Mouse (Mus musculus): ENCODE data around the gene Mrpl54. TPM values are rescaled to one million over a fixed set of nuclear protein-coding genes. Genes with fewer than 3 reads are reported as not detected.

Mrpl54 gene
- 102 and 118 TPM in 2 replicates for polyA plus RNA-seq (2012; rRNA removed)

GRCm38 (mm10) chr10:81266211-81267105 lies at the start of gene Mrpl54, which contains the start of gene Apba3:
TSS of gene Mrpl54 (minus strand) at chr10:81266934.
TSS of gene Apba3 (plus strand) at chr10:81266960.
- WGBS, result under 1% methylated on average over 48 of the region's 48 CpGs
- Histone ChIP-seq H3K4me3 (ENCODE audit: control insufficient read depth, insufficient read depth, low read length) (peak within 1 kb of the TSS; percentile 74), H3K27me3 (ENCODE audit: control insufficient read depth, insufficient read depth, low read length) (no peaks in the 10 kb centered on the region), H3K4me1 (replicated peaks; ENCODE audit: control insufficient read depth, insufficient read depth, low read length) (peaks cover 15% of the 10 kb centered on the region), H3K27ac (ENCODE audit: control insufficient read depth, insufficient read depth, low read length) (no peak within 1 kb of the TSS; the same call in 1 of the 2 replicates), H3K36me3 (ENCODE audit: control insufficient read depth, insufficient read depth, low read length) (peaks cover 7% of the 10 kb centered on the region; the same call in 1 of the 2 replicates)
- peak; percentile 93 for DNase-seq
- TF ChIP-seq POLR2A (IDR thresholded peaks at IDR 0.05; ENCODE audit: control insufficient read depth, extremely low read depth, insufficient read depth, low read length, poor library complexity) (peak; percentile 55; the same call in 1 of the 2 replicates), CTCF (IDR thresholded peaks at IDR 0.05; ENCODE audit: borderline replicate concordance, control insufficient read depth, extremely low read depth, insufficient read depth, low read length, poor library complexity) (peak; percentile 39; the same call in 1 of the 2 replicates)

GRCm38 (mm10) chr10:81315587-81315986 lies 48.9 kb upstream of the Mrpl54 start:
- WGBS, result 86% methylated on average over 16 of the region's 16 CpGs
- H3K27me3 ChIP-seq (ENCODE audit: control insufficient read depth, insufficient read depth, low read length), result no peaks in the 10 kb centered on the region
- TF ChIP-seq POLR2A (IDR thresholded peaks at IDR 0.05; ENCODE audit: control insufficient read depth, extremely low read depth, insufficient read depth, low read length, poor library complexity), result no peak
- no peak for TF ChIP-seq CTCF (IDR thresholded peaks at IDR 0.05; ENCODE audit: borderline replicate concordance, control insufficient read depth, extremely low read depth, insufficient read depth, low read length, poor library complexity)
- no peak for DNase-seq
- peaks cover 39% of the 10 kb centered on the region for H3K36me3 ChIP-seq (ENCODE audit: control insufficient read depth, insufficient read depth, low read length)
- no peak overlapping the region for H3K27ac ChIP-seq (ENCODE audit: control insufficient read depth, insufficient read depth, low read length)
- H3K4me3 ChIP-seq (ENCODE audit: control insufficient read depth, insufficient read depth, low read length), result no peak overlapping the region
- peaks cover 22% of the 10 kb centered on the region for H3K4me1 ChIP-seq (replicated peaks; ENCODE audit: control insufficient read depth, insufficient read depth, low read length)

- H3K4me3 ChIP-seq (ENCODE audit: control insufficient read depth, insufficient read depth, low read length), result no peak overlapping the region
- no peak for DNase-seq
- WGBS, result 83% methylated on average over 7 of the region's 7 CpGs
- H3K27me3 ChIP-seq (ENCODE audit: control insufficient read depth, insufficient read depth, low read length), result no peaks in the 10 kb centered on the region
- H3K4me1 ChIP-seq (replicated peaks; ENCODE audit: control insufficient read depth, insufficient read depth, low read length), result peaks cover 13% of the 10 kb centered on the region
- no peak overlapping the region for H3K27ac ChIP-seq (ENCODE audit: control insufficient read depth, insufficient read depth, low read length)
- TF ChIP-seq POLR2A (IDR thresholded peaks at IDR 0.05; ENCODE audit: control insufficient read depth, extremely low read depth, insufficient read depth, low read length, poor library complexity), result no peak
- TF ChIP-seq CTCF (IDR thresholded peaks at IDR 0.05; ENCODE audit: borderline replicate concordance, control insufficient read depth, extremely low read depth, insufficient read depth, low read length, poor library complexity), result no peak
- peaks cover 53% of the 10 kb centered on the region for H3K36me3 ChIP-seq (ENCODE audit: control insufficient read depth, insufficient read depth, low read length)
Measured at GRCm38 (mm10) chr10:81314201-81314600, 47.5 kb upstream of the Mrpl54 start.

GRCm38 (mm10) chr10:81313581-81313980 lies 46.8 kb upstream of the Mrpl54 start:
- 95% methylated on average over 13 of the region's 13 CpGs for WGBS
- peaks cover 59% of the 10 kb centered on the region for H3K36me3 ChIP-seq (ENCODE audit: control insufficient read depth, insufficient read depth, low read length)
- peaks cover 9% of the 10 kb centered on the region for H3K4me1 ChIP-seq (replicated peaks; ENCODE audit: control insufficient read depth, insufficient read depth, low read length)
- H3K4me3 ChIP-seq (ENCODE audit: control insufficient read depth, insufficient read depth, low read length), result no peak overlapping the region
- H3K27ac ChIP-seq (ENCODE audit: control insufficient read depth, insufficient read depth, low read length), result no peak overlapping the region
- H3K27me3 ChIP-seq (ENCODE audit: control insufficient read depth, insufficient read depth, low read length), result no peaks in the 10 kb centered on the region
- no peak for DNase-seq
- TF ChIP-seq CTCF (IDR thresholded peaks at IDR 0.05; ENCODE audit: borderline replicate concordance, control insufficient read depth, extremely low read depth, insufficient read depth, low read length, poor library complexity), result no peak
- TF ChIP-seq POLR2A (IDR thresholded peaks at IDR 0.05; ENCODE audit: control insufficient read depth, extremely low read depth, insufficient read depth, low read length, poor library complexity), result no peak

- DNase-seq, result no peak
- no peak for TF ChIP-seq POLR2A (IDR thresholded peaks at IDR 0.05; ENCODE audit: control insufficient read depth, extremely low read depth, insufficient read depth, low read length, poor library complexity)
- no peak for TF ChIP-seq CTCF (IDR thresholded peaks at IDR 0.05; ENCODE audit: borderline replicate concordance, control insufficient read depth, extremely low read depth, insufficient read depth, low read length, poor library complexity)
- H3K36me3 ChIP-seq (ENCODE audit: control insufficient read depth, insufficient read depth, low read length), result peaks cover 76% of the 10 kb centered on the region
- H3K4me3 ChIP-seq (ENCODE audit: control insufficient read depth, insufficient read depth, low read length), result no peak overlapping the region
- peaks cover 4% of the 10 kb centered on the region for H3K4me1 ChIP-seq (replicated peaks; ENCODE audit: control insufficient read depth, insufficient read depth, low read length)
- H3K27ac ChIP-seq (ENCODE audit: control insufficient read depth, insufficient read depth, low read length), result no peak overlapping the region
- H3K27me3 ChIP-seq (ENCODE audit: control insufficient read depth, insufficient read depth, low read length), result no peaks in the 10 kb centered on the region
- WGBS, result 74% methylated on average over 5 of the region's 5 CpGs
Measured at GRCm38 (mm10) chr10:81309571-81309970, 42.8 kb upstream of the Mrpl54 start.

GRCm38 (mm10) chr10:81306837-81307682 lies 40.3 kb upstream of the Mrpl54 start:
- no peaks in the 10 kb centered on the region for H3K27me3 ChIP-seq (ENCODE audit: control insufficient read depth, insufficient read depth, low read length)
- peaks cover 29% of the 10 kb centered on the region for H3K4me1 ChIP-seq (replicated peaks; ENCODE audit: control insufficient read depth, insufficient read depth, low read length)
- 95% methylated on average over 21 of the region's 21 CpGs for WGBS
- TF ChIP-seq POLR2A (IDR thresholded peaks at IDR 0.05; ENCODE audit: control insufficient read depth, extremely low read depth, insufficient read depth, low read length, poor library complexity), result no peak
- TF ChIP-seq CTCF (IDR thresholded peaks at IDR 0.05; ENCODE audit: borderline replicate concordance, control insufficient read depth, extremely low read depth, insufficient read depth, low read length, poor library complexity), result no peak
- DNase-seq, result no peak
- H3K27ac ChIP-seq (ENCODE audit: control insufficient read depth, insufficient read depth, low read length), result no peak overlapping the region
- H3K4me3 ChIP-seq (ENCODE audit: control insufficient read depth, insufficient read depth, low read length), result no peak overlapping the region
- peaks cover 63% of the 10 kb centered on the region for H3K36me3 ChIP-seq (ENCODE audit: control insufficient read depth, insufficient read depth, low read length)

Data from thymus, adult 2 months (tissue).